Comparison of ENCODE assay signal across 8 mouse cellular contexts in the genomic region with DNA sequence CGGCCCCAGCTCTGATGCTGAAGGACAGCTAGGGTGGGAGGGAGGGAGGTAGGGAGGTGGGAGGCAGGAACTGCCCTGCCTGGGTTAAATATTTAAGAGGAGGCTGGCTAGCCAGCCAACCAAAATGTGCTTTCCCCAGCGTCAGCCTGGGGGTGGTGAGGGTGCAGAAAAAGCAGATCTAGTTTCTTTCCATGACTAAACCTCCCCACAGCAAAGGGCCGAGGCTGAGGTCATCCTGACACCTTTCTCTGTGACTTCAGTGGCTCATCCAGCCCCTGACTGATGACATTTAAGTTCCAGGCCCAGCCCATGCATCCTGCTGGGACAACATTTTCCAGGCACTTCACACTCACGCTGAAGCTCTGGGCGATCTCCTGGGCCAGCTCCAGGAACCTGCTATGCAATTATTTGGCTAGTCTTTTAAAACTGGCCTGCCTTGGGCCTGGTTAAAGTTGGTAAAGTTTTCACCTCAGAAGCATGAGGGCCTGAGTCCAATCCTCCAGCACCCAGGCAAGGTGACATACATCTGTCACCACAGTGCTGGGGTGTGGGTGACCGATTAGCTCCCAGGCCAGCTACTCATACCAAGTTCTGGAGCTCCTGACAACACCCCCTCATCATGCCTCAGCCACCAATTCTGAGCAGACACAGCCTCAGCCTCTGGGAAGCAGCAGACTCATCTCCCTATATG.
DNase-seq lines count a peak whose midpoint lies in the region; ATAC-seq lines count a peak whose summit lies in the region.

No protein-coding gene starts in this region.

- no peaks in the 10 kb centered on the region for H3K27me3 ChIP-seq in embryonic facial prominence, embryonic 15.5 days

- peak overlapping the region; percentile 58; the same call in 1 of the 2 replicates for H3K27ac ChIP-seq in embryonic facial prominence, embryonic 15.5 days (replicated peaks)

- DNase-seq in spleen, postnatal 36 days (ENCODE audit: low spot score in 2 of 2): peak; percentile 24 to 27
- DNase-seq in spleen, adult 12 weeks (ENCODE audit: low spot score): no peak
- peak; percentile 44 to 52 for DNase-seq in kidney, adult 8-10 months
- DNase-seq in left cerebral cortex, postnatal 14 days (ENCODE audit: low spot score in 2 of 2): no peak
- no peak for DNase-seq in cerebellum, postnatal 14 days
- no peak for DNase-seq in thymus, postnatal 36 days

- ATAC-seq in embryonic facial prominence, embryonic 15.5 days (ENCODE audit: insufficient number of reproducible peaks, low FRiP score, low TSS enrichment, low read depth): no peak
- peak; percentile 33 for ATAC-seq in monocyte, adult 5-6 weeks (replicated peaks; ENCODE audit: insufficient number of reproducible peaks, low FRiP score, low TSS enrichment, poor library complexity, severe bottlenecking)

- H3K9ac ChIP-seq in embryonic facial prominence, embryonic 15.5 days: no peak overlapping the region

- intact Hi-C loops in left cerebral cortex, postnatal 14 days (cut with DNase I): no loop called here

- no peak overlapping the region for H3K4me2 ChIP-seq in embryonic facial prominence, embryonic 15.5 days (replicated peaks)

- 28% methylated on average over 6 of the region's 6 CpGs for WGBS in embryonic facial prominence, embryonic 15.5 days

- no peaks in the 10 kb centered on the region for H3K36me3 ChIP-seq in embryonic facial prominence, embryonic 15.5 days

- peaks cover 31% of the 10 kb centered on the region for H3K4me1 ChIP-seq in embryonic facial prominence, embryonic 15.5 days

- H3K4me3 ChIP-seq in embryonic facial prominence, embryonic 15.5 days (replicated peaks): no peak overlapping the region

- no peaks in the 10 kb centered on the region for H3K9me3 ChIP-seq in embryonic facial prominence, embryonic 15.5 days (replicated peaks)

Comparison
In these comparisons a context has a peak if more than half of its experiments do, and no peak if none do; other contexts are left out.
1. DNase-seq: peak in spleen, postnatal 36 days (2 of 2) and kidney, adult 8-10 months (2 of 2); none in spleen, adult 12 weeks (single experiment), left cerebral cortex, postnatal 14 days (0 of 2), cerebellum, postnatal 14 days (0 of 2) and thymus, postnatal 36 days (0 of 2).